Mouse (Mus musculus): ENCODE data around the gene Lrrc46. TPM values are rescaled to one million over a fixed set of nuclear protein-coding genes. Genes with fewer than 3 reads are reported as not detected.

Lrrc46 gene
- polyA plus RNA-seq, 1 experiment from 2014 or later, result 0.35 TPM

DNA sequence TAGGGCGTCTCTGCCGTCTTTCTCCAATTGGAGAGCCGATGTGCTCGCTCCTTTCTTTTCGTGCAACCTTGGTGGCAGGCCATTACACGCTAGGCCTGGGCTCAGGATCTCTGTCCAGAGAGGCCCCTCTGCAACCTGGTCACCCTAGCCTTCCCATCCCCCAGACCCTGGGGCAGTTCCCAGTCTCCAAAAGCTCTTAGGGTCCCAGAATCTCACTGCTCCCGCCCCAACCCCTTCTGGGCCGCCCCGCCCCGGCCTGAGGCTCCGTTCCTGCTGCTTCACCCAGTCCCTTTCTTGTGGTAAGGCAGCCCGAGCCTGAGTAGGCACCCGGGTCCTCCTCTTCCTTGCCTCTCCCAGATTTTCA is 21.9 kb downstream of the Lrrc46 start:
- Histone ChIP-seq H3K4me1 (peaks cover 36% of the 10 kb centered on the region), H3K4me3 (peak overlapping the region; percentile 54), H3K27ac (no peak overlapping the region), H3K9me3 (no peaks in the 10 kb centered on the region), H3K36me3 (0 out of 2 replicates have a peak, but pooled peaks cover 3% of the 10 kb centered on the region), H3K27me3 (ENCODE audit: insufficient read depth, poor library complexity, severe bottlenecking) (peaks cover 99% of the 10 kb centered on the region)
- no peak for DNase-seq (ENCODE audit: low spot score)
- under 1% methylated on average over 13 of the region's 13 CpGs for WGBS

DNA sequence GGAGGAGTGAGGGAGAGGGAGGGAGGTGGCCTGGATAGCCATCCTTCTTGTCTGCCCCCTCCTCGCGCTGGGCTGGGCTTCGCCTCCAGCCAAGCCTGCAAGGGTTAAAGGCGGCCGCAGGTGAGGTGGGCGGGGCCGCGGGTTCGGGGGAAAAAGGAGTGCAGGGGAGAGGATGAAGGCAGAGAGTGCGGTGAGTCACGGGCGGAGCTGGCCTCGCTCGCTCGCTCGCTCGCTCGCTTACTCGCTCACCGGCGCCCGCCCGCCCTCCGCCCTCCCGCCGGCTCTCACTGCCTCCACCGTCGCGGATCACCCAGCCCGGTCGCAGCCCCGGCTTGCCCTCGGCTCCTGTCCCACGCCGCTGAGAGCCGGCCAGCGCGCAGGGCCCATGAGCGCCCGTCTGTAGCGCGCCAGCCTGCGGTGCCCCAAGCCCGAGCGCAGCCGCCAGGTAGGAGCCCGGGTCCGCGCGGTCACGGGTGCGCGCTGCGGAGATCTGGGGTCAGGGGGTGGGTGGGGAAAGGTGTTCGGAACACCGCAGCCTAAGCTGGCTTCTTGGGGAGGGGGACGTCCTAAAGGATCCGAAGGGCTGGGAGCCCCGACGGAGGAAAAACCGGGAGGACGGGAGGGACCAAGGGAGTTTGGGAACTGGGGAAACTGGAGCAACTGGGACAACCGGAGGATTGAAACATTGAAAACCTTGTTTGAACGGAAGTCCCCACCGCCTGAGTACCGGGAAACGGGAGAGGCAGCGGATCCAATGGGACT is 22.4 kb downstream of the Lrrc46 start:
- under 1% methylated on average over 58 of the region's 68 CpGs for WGBS
- Histone ChIP-seq H3K27me3 (ENCODE audit: insufficient read depth, poor library complexity, severe bottlenecking) (peaks cover 99% of the 10 kb centered on the region), H3K4me1 (peaks cover 36% of the 10 kb centered on the region), H3K36me3 (0 out of 2 replicates have a peak, but pooled peaks cover 3% of the 10 kb centered on the region), H3K27ac (0 out of 2 replicates have a peak overlapping the region, but pooled peaks have one; percentile 36), H3K4me3 (peak overlapping the region; percentile 54), H3K9me3 (no peaks in the 10 kb centered on the region)
- no peak for DNase-seq (ENCODE audit: low spot score)

DNA sequence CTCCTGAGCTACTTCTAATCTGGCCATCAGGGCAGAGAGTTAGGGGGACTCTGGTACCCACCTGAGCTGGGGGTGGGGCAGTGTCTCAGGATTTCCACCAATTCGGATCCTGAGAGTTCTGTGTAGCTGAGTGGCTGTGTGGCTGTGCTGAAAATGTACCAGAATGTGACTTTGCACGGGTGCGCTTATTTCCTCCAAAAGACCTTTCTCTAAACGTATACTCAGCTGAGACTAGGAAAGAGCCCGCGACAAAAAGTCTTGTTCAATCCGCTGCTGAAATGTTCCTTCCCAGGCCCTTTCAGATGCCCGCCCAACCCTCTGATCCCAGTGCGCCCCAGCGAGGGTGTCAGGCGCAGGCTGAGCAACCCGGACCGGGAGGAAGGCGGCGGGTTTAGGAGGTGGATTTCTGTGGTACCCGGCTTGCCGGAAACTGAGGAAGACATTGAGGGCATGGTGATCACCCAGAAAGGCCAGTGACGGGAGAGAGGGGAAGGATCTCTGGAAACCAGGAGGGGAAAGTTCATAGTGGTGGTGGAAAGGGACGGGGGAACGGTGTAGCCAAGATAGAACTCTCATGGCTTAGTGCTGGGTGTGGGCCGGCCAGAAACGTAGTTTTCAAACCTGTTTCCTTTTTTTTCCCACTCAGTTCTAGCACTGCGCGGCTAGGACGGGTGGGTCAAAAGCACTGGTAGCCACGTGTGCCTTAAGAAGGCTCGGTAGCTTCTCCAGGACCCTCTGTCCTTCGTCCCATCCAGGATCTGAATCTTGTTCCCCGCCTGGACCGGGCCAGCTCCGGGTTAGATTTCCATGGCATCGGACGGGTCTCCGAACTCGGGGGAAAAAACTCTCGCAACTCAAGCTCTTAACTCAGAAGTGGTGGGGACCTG is 23.3 kb downstream of the Lrrc46 start:
- peak overlapping the region; percentile 54 for H3K4me3 ChIP-seq
- peaks cover 41% of the 10 kb centered on the region for H3K4me1 ChIP-seq
- WGBS, result under 1% methylated on average over 36 of the region's 36 CpGs
- 0 out of 2 replicates have a peak, but pooled peaks cover 3% of the 10 kb centered on the region for H3K36me3 ChIP-seq
- no peaks in the 10 kb centered on the region for H3K9me3 ChIP-seq
- peak; percentile 70 for DNase-seq (ENCODE audit: low spot score)
- H3K27me3 ChIP-seq (ENCODE audit: insufficient read depth, poor library complexity, severe bottlenecking), result peaks cover 99% of the 10 kb centered on the region
- no peak overlapping the region for H3K27ac ChIP-seq

DNA sequence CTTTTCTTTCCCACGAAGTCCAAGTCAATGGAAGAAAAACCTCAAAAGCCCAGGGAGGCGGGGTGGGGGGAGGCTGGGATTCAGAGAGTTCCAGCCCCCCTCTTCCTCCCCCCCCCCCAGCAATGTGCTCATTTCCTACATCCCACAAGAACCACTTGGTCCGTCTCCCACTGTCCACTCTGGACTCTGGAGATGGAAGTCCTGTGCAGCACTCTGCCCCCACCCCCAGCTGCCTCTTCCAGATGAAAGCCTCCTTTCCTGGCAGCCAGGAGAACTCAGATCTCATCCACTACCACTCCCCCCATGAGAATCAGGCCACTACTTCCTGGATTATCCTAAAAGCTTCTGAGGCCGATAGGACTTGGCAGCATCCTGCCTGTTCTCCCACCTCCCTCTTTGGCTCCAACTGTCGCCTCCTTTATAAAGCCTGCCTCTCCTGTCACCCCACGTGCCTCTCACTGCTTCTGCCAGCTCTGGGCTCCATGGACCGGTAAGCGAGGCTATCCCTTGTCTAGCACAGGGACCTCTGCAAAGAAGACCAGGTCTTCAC is 28.0 kb downstream of the Lrrc46 start, which contains the start of gene Sp6:
Gene Sp6 (plus strand): TSS at position 274 of the 550 bp plus-strand sequence.
- no peaks in the 10 kb centered on the region for H3K36me3 ChIP-seq
- DNase-seq (ENCODE audit: low spot score), result no peak
- H3K9me3 ChIP-seq, result no peaks in the 10 kb centered on the region
- peaks cover 16% of the 10 kb centered on the region for H3K4me1 ChIP-seq
- H3K27ac ChIP-seq, result no peak within 1 kb of the TSS
- 23% methylated on average over 8 of the region's 8 CpGs for WGBS
- no peak within 1 kb of the TSS for H3K4me3 ChIP-seq
- H3K27me3 ChIP-seq (ENCODE audit: insufficient read depth, poor library complexity, severe bottlenecking), result peaks cover 99% of the 10 kb centered on the region

DNA sequence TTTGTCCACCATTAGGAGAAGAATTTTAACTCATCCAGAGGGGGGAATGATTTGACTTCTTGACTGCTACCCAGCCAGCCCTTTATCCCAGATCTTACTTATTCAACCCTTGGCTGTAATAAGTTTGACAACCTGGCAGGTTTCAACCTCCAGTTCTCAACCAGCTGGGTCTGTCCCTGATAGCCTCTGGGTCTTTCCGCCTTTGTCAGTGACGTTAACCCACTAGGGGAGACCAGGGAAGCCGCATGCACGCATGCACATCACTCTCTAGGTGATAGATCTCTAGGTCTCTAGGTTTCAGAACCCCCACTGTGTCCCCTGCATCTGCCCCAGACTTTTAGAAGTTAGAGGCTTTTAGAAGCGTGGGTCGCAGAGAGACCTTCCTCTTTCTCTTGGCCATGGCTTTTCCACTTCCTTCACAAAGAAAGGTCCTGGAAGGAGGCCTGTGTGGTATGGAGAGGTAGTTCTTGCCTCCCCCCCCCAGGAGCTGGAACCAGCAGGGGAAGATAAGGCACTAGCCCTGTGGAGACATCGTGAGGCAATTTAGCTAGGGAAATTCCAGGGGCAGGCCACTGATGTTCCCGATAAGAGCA is 31.9 kb downstream of the Lrrc46 start:
- Histone ChIP-seq H3K4me3 (no peak overlapping the region), H3K36me3 (no peaks in the 10 kb centered on the region), H3K27me3 (ENCODE audit: insufficient read depth, poor library complexity, severe bottlenecking) (peaks cover 83% of the 10 kb centered on the region), H3K27ac (no peak overlapping the region), H3K4me1 (peaks cover 20% of the 10 kb centered on the region), H3K9me3 (no peaks in the 10 kb centered on the region)
- WGBS, result 19% methylated on average over 8 of the region's 8 CpGs
- DNase-seq (ENCODE audit: low spot score), result no peak

DNA sequence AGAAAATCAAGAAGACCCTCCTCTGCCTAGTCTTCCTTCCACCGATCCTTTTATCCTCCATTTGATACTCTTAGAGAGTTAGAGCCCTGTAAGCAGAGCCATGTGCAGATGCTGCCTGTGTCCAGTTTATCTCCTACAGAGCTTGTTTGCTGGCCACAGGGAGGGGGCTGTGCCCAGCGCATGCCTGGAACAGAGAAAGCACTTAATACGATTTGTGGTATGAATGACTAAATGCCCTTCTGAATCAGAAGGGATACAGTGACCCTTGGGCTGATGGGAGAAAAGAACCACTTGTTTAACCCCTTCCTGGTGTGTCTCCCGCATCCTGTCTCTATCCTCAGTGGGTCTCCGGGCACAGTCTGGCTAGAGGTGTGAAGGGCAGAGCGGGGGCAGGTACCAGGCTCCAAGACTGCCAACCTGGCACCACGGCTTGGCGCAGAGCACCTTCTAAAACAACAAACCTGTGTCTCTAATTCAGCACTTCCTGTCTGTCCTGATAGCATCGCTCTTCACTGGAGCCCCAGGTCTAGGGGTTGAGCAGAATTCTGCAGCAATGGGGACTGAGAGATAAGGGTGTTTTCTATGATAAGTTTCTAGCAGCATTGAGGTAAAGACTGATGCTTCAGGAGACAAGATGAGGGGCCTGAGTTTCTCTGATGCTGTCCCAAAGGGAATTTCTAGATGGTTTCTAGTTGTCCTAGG is 34.0 kb downstream of the Lrrc46 start:
- H3K27me3 ChIP-seq (ENCODE audit: insufficient read depth, poor library complexity, severe bottlenecking), result peaks cover 83% of the 10 kb centered on the region
- WGBS, result 49% methylated on average over 9 of the region's 9 CpGs
- no peak for DNase-seq (ENCODE audit: low spot score)
- H3K27ac ChIP-seq, result no peak overlapping the region
- H3K4me3 ChIP-seq, result no peak overlapping the region
- no peaks in the 10 kb centered on the region for H3K9me3 ChIP-seq
- peaks cover 20% of the 10 kb centered on the region for H3K4me1 ChIP-seq
- no peaks in the 10 kb centered on the region for H3K36me3 ChIP-seq

DNA sequence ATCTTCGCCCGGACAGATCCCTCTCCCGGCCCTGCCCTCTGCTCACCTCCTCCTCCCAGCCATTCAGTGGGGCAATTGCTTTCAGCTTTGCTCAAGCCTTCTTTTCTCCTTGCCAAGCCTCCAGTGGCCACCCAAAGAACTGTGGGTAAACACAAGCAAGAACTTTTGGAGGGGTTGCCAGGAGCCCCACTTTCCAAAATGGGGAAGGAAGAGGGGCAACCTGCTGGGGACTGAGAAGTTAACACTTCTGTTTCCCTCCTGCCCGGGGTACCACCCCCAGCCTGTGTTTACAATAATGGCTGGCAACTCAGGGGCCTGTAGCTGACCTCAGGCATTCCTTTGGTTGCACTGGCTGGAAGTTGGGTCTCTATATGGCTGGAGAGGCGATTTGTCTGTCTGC is 38.0 kb downstream of the Lrrc46 start:
- Histone ChIP-seq H3K27me3 (ENCODE audit: insufficient read depth, poor library complexity, severe bottlenecking) (peaks cover 83% of the 10 kb centered on the region), H3K9me3 (no peaks in the 10 kb centered on the region), H3K36me3 (no peaks in the 10 kb centered on the region), H3K4me3 (no peak overlapping the region), H3K4me1 (peaks cover 17% of the 10 kb centered on the region), H3K27ac (no peak overlapping the region)
- no peak for DNase-seq (ENCODE audit: low spot score)
- 39% methylated on average over 5 of the region's 5 CpGs for WGBS

DNA sequence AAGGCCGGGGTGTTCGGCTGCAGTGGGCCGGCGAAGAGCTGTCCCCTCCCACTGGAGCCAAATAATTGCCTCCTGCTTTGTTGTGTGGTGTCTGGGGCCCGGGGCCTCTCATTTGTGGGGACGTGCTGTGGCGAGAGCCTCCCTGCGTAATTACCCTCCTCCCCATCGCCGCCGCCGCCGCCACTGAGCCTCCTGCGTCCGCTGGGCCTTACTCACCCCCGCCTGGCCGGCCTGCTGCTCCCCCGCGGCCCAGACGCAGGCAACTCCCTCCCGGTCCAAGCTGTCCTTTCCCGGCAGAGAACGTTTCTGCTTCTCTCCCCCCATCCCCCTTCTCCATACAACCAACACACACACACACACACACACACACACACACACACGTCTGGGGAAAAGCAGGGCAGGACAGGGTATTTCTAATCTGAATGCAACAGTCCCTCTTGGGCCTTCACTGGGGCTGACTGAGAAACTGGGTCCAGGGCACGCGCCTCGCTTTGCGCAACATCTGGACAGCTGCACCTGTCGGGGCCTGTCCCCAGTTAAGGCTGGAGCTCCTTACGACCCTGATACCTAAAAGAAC is 43.7 kb downstream of the Lrrc46 start:
- Histone ChIP-seq H3K36me3 (no peaks in the 10 kb centered on the region), H3K27me3 (ENCODE audit: insufficient read depth, poor library complexity, severe bottlenecking) (peaks cover 98% of the 10 kb centered on the region), H3K4me1 (peaks cover 36% of the 10 kb centered on the region), H3K27ac (peak overlapping the region; percentile 80), H3K4me3 (peak overlapping the region; percentile 56), H3K9me3 (no peaks in the 10 kb centered on the region)
- WGBS, result 5% methylated on average over 30 of the region's 30 CpGs
- no peak for DNase-seq (ENCODE audit: low spot score)

DNA sequence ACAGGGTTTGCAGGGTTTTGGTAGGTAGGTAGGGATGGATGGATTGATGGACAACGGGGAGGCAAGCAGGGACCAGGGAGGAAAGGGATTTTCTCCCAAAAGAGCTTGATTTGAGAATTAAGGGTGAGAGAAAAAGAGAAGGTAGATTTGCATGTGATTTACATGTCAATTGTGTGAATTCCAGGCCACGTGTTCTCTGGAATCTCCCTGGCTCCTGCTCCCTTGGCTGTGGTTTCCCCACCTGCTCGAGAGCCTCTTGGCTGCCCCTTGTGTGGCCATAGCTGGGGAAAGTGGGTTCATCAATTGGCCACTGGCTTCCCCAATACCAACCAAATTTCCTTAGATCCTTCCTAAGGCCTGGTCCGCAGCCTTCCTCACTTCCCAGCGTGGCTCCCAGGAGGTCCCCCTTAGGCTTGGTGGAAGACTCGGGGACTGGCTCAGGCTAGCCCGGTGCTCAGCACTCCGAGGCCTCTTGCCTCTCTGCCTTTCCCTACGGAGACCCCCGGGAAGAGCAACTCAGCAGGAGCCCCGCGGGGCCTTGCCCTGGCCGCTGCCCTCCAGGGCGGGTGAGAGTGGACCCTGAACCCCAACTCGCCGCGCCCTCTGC is 44.3 kb downstream of the Lrrc46 start:
- Histone ChIP-seq H3K4me3 (peak overlapping the region; percentile 56), H3K27ac (peak overlapping the region; percentile 80), H3K4me1 (peaks cover 42% of the 10 kb centered on the region), H3K27me3 (ENCODE audit: insufficient read depth, poor library complexity, severe bottlenecking) (peaks cover 92% of the 10 kb centered on the region), H3K9me3 (no peaks in the 10 kb centered on the region), H3K36me3 (no peaks in the 10 kb centered on the region)
- no peak for DNase-seq (ENCODE audit: low spot score)
- WGBS, result 11% methylated on average over 17 of the region's 17 CpGs

DNA sequence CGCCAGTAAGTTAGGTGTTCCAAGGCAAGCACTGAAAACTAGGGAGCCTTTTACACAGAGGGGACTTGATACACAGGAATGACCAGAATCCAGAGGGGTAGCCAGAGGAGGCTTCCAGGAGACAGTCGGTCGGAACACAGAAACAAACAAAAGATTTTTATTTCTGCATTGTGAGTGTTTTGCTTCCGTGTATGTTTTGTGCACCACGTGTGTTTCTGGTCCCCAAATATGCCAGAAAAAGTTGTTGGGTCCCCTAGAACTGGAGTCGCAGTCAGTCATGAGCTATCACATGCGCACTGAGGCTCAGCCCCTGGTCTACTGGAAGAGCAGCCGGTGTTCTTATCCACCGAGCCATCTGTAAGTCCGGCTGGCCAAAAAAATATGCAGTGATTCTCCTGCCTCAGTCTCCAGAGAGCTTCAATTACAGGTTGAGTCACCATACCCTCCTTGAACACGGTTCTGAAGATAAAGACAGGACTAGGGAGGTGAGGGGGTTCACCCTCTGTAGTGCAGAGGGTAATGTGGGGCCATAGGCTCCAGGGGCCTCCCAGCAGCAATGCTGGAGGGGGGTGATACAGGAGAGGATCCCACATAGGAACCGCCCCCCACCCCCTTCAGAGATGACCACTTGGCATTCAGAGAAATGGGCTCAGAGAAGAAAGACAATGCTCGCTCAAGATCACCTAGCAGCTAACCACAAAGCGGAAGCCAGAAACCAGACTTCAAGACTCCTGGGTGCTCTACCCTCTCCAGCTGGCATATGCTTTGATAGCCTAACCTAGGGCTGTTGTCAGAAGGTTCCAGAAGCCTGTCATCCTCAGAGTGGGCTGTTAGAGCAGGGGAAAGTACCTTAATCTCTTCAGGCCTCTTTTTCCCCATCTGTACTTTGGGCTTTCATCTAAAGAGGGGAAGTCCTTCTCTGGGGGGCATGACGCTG is 45.1 kb downstream of the Lrrc46 start:
- no peak for DNase-seq (ENCODE audit: low spot score)
- peaks cover 50% of the 10 kb centered on the region for H3K4me1 ChIP-seq
- peaks cover 92% of the 10 kb centered on the region for H3K27me3 ChIP-seq (ENCODE audit: insufficient read depth, poor library complexity, severe bottlenecking)
- H3K36me3 ChIP-seq, result no peaks in the 10 kb centered on the region
- peak overlapping the region; percentile 80; the same call in 1 of the 2 replicates for H3K27ac ChIP-seq
- no peaks in the 10 kb centered on the region for H3K9me3 ChIP-seq
- 62% methylated on average over 15 of the region's 15 CpGs for WGBS
- no peak overlapping the region for H3K4me3 ChIP-seq

DNA sequence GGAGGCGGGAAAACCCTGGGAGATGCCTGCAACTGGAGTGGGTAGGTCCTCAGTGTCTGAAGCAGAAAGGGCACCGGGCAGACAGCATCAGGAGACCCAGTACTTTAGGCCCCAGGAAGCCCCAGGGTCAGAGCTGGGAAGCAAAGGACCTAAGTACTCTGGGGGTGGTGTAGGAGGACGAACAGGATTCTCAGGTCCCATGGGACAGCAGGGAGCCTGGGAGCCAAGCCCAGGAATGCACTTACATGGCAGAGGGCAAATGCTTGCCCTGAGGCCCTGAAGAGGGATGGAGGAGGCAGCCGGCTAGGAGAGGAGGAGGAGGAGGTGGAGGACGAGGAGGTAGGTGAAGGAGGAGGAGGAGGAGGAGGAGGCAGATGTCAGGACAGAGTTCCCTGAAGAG is 46.2 kb downstream of the Lrrc46 start:
- DNase-seq (ENCODE audit: low spot score), result no peak
- WGBS, result 23% methylated on average over 5 of the region's 5 CpGs
- Histone ChIP-seq H3K27me3 (ENCODE audit: insufficient read depth, poor library complexity, severe bottlenecking) (peaks cover 86% of the 10 kb centered on the region), H3K4me3 (no peak overlapping the region), H3K9me3 (no peaks in the 10 kb centered on the region), H3K36me3 (no peaks in the 10 kb centered on the region), H3K27ac (peak overlapping the region; percentile 7; the same call in 1 of the 2 replicates), H3K4me1 (peaks cover 47% of the 10 kb centered on the region)

All from heart, embryonic 10.5 days (tissue).